Mouse (Mus musculus): ENCODE data around the gene Copg2. TPM values are rescaled to one million over a fixed set of nuclear protein-coding genes. Genes with fewer than 3 reads are reported as not detected.

Gene Copg2
- polyA plus RNA-seq, 1 experiment from 2014 or later = 15.9 TPM

DNA sequence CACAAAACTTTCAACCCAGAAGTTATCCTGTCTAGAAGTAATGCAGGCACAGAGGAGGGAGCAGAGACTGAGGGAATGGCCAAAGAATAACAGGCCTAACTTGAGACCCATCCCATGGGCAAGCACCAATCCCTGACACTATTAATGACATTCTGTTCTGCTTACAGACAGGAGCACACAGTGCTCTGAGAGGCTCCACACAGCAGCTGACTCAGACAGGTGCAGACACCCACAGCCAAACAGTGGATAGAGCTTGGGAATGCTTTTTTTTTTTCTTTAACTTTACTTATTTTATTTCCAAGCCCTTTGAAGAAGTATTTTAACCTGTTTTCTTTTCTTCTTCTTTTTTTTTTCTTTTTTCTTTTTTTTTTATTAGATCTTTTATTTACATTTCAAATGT lies 4.8 kb downstream of the Copg2 start:
- TF ChIP-seq EP300 (IDR thresholded peaks at IDR 0.05) = no peak
- no peak for TF ChIP-seq CTCF (IDR thresholded peaks at IDR 0.05)
- Histone ChIP-seq H3K36me3 (ENCODE audit: insufficient read depth, low read length) (peaks cover 7% of the 10 kb centered on the region; the same call in 1 of the 2 replicates), H3K27me3 (replicated peaks; ENCODE audit: insufficient read depth, low read length) (no peaks in the 10 kb centered on the region), H3K9ac (replicated peaks; ENCODE audit: low read depth) (no peak overlapping the region), H3K4me1 (ENCODE audit: insufficient read depth, low read depth, low read length) (no peaks in the 10 kb centered on the region; the same call in 1 of the 2 replicates), H3K4me3 (ENCODE audit: low read depth, low read length) (no peak overlapping the region), H3K27ac (ENCODE audit: low read length) (no peak overlapping the region), H3K9me3 (ENCODE audit: low read length) (no peaks in the 10 kb centered on the region), H3K4me2 (replicated peaks; ENCODE audit: low read depth, low read length) (no peak overlapping the region)
- DNase-seq (ENCODE audit: low spot score) (no peak), ATAC-seq (no peak)

GRCm38 (mm10) chr6:30884856-30885255 lies 11.7 kb downstream of the Copg2 start:
- H3K4me1 ChIP-seq (ENCODE audit: insufficient read depth, low read depth, low read length) = no peaks in the 10 kb centered on the region
- ATAC-seq = no peak
- H3K4me3 ChIP-seq (ENCODE audit: low read depth, low read length) = no peak overlapping the region
- peaks cover 4% of the 10 kb centered on the region; the same call in 1 of the 2 replicates for H3K36me3 ChIP-seq (ENCODE audit: insufficient read depth, low read length)
- no peak overlapping the region for H3K9ac ChIP-seq (replicated peaks; ENCODE audit: low read depth)
- H3K4me2 ChIP-seq (replicated peaks; ENCODE audit: low read depth, low read length) = no peak overlapping the region
- DNase-seq (ENCODE audit: low spot score) = no peak
- no peaks in the 10 kb centered on the region for H3K9me3 ChIP-seq (ENCODE audit: low read length)
- H3K27me3 ChIP-seq (replicated peaks; ENCODE audit: insufficient read depth, low read length) = no peaks in the 10 kb centered on the region
- no peak overlapping the region for H3K27ac ChIP-seq (ENCODE audit: low read length)
- TF ChIP-seq EP300 (IDR thresholded peaks at IDR 0.05) = no peak
- WGBS = 93% methylated on average over 3 of the region's 3 CpGs

GRCm38 (mm10) chr6:30883491-30883890 lies 13.1 kb downstream of the Copg2 start:
- H3K4me2 ChIP-seq (replicated peaks; ENCODE audit: low read depth, low read length) = no peak overlapping the region
- H3K27me3 ChIP-seq (replicated peaks; ENCODE audit: insufficient read depth, low read length) = no peaks in the 10 kb centered on the region
- no peak overlapping the region for H3K27ac ChIP-seq (ENCODE audit: low read length)
- 44% methylated on average over 4 of the region's 4 CpGs for WGBS
- H3K36me3 ChIP-seq (ENCODE audit: insufficient read depth, low read length) = no peaks in the 10 kb centered on the region
- H3K9me3 ChIP-seq (ENCODE audit: low read length) = no peaks in the 10 kb centered on the region
- no peak for TF ChIP-seq EP300 (IDR thresholded peaks at IDR 0.05)
- no peak for TF ChIP-seq CTCF (IDR thresholded peaks at IDR 0.05)
- no peak overlapping the region for H3K9ac ChIP-seq (replicated peaks; ENCODE audit: low read depth)
- DNase-seq (ENCODE audit: low spot score) (peak; percentile 86), ATAC-seq (peak; percentile 78)
- H3K4me3 ChIP-seq (ENCODE audit: low read depth, low read length) = no peak overlapping the region
- H3K4me1 ChIP-seq (ENCODE audit: insufficient read depth, low read depth, low read length) = no peaks in the 10 kb centered on the region

DNA sequence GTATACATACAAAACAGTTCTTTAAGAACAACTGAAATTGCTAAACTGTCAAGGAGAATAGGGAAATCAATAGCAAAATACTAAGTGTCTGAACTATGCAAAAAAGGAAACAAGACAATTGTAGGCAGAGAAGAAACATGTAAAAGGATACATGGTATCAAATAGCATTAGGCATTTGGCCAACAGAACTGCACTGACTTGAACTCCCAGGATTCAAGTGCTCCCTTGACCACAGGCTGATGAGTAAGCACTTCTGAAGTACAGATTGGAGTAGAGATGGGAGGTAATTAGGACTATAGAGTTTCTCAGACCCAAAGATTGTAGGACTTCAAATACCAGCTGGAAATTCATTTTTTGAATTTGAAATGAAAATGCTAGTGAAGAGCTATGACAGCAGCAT lies 19.9 kb downstream of the Copg2 start:
- H3K27me3 ChIP-seq (replicated peaks; ENCODE audit: insufficient read depth, low read length) = no peaks in the 10 kb centered on the region
- H3K4me3 ChIP-seq (ENCODE audit: low read depth, low read length) = no peak overlapping the region
- ATAC-seq = no peak
- no peak overlapping the region for H3K27ac ChIP-seq (ENCODE audit: low read length)
- DNase-seq (ENCODE audit: low spot score) = peak; percentile 33
- H3K4me2 ChIP-seq (replicated peaks; ENCODE audit: low read depth, low read length) = no peak overlapping the region
- no peaks in the 10 kb centered on the region; the same call in 1 of the 2 replicates for H3K36me3 ChIP-seq (ENCODE audit: insufficient read depth, low read length)
- no peak overlapping the region for H3K9ac ChIP-seq (replicated peaks; ENCODE audit: low read depth)
- TF ChIP-seq EP300 (IDR thresholded peaks at IDR 0.05) (no peak), CTCF (IDR thresholded peaks at IDR 0.05) (no peak)
- H3K9me3 ChIP-seq (ENCODE audit: low read length) = no peaks in the 10 kb centered on the region
- no peaks in the 10 kb centered on the region for H3K4me1 ChIP-seq (ENCODE audit: insufficient read depth, low read depth, low read length)

GRCm38 (mm10) chr6:30866501-30866900 lies 30.1 kb downstream of the Copg2 start:
- TF ChIP-seq CTCF (IDR thresholded peaks at IDR 0.05) (no peak), EP300 (IDR thresholded peaks at IDR 0.05) (no peak)
- H3K4me1 ChIP-seq (ENCODE audit: insufficient read depth, low read depth, low read length) = no peaks in the 10 kb centered on the region
- DNase-seq (ENCODE audit: low spot score) (no peak), ATAC-seq (no peak)
- WGBS = 97% methylated on average over 1 of the region's 1 CpGs
- H3K9ac ChIP-seq (replicated peaks; ENCODE audit: low read depth) = no peak overlapping the region
- H3K27ac ChIP-seq (ENCODE audit: low read length) = no peak overlapping the region
- no peak overlapping the region for H3K4me2 ChIP-seq (replicated peaks; ENCODE audit: low read depth, low read length)
- H3K36me3 ChIP-seq (ENCODE audit: insufficient read depth, low read length) = no peaks in the 10 kb centered on the region
- H3K4me3 ChIP-seq (ENCODE audit: low read depth, low read length) = no peak overlapping the region
- no peaks in the 10 kb centered on the region for H3K27me3 ChIP-seq (replicated peaks; ENCODE audit: insufficient read depth, low read length)
- no peaks in the 10 kb centered on the region for H3K9me3 ChIP-seq (ENCODE audit: low read length)

DNA sequence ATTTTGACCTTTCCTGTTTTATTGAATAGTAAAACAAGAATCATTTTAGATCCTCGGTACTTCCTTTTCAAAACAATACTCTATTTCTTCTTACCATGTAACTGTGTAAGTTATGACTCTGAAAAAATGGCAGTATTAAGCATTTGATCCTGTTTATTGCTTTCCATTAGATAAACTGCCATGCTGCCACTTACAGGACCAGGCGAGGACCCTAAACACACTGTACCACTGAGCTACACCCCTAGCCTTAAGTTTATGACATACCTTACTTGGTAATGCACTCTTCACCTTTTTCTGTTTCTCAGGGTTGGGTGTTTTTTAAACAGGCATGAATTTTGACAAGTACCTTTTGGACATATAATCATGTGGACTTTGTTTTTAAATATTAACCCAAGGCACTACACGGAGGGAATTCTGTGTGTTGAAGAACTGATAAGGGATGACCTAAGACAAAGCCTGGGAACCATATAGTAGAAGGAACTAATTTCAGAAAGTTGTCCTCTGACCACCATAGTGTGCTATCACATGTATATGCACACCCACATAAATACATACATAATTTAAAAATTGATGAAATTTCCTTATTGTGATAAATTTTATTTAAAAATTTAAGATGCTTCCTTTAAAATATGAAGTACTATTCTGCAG lies 31.4 kb downstream of the Copg2 start:
- Histone ChIP-seq H3K27me3 (replicated peaks; ENCODE audit: insufficient read depth, low read length) (no peaks in the 10 kb centered on the region), H3K9me3 (ENCODE audit: low read length) (no peaks in the 10 kb centered on the region), H3K36me3 (ENCODE audit: insufficient read depth, low read length) (no peaks in the 10 kb centered on the region), H3K9ac (replicated peaks; ENCODE audit: low read depth) (no peak overlapping the region), H3K27ac (ENCODE audit: low read length) (no peak overlapping the region), H3K4me2 (replicated peaks; ENCODE audit: low read depth, low read length) (no peak overlapping the region), H3K4me3 (ENCODE audit: low read depth, low read length) (no peak overlapping the region), H3K4me1 (ENCODE audit: insufficient read depth, low read depth, low read length) (no peaks in the 10 kb centered on the region)
- 65% methylated on average over 3 of the region's 3 CpGs for WGBS
- ATAC-seq (no peak), DNase-seq (ENCODE audit: low spot score) (no peak)
- TF ChIP-seq CTCF (IDR thresholded peaks at IDR 0.05) (no peak), EP300 (IDR thresholded peaks at IDR 0.05) (no peak)

DNA sequence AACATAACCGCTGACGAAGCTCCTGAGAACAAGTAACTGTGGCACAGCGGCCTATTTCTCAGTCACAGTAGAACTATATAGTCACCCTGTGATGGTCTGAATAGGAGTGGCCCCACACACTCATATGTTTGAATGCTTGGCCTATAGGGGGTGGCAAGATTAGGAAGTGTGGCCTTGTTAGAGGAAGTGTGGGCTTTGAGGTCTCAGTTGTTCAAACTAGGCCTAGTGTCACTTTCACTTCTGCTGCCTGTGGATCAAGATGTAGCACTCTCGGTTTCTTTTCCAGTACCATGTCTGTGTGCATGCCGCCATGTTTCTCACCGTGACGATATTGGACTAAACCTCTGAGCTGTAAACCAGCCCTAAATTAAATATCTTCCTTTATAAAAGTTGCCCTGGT lies 40.6 kb downstream of the Copg2 start:
- no peaks in the 10 kb centered on the region for H3K27me3 ChIP-seq (replicated peaks; ENCODE audit: insufficient read depth, low read length)
- no peak overlapping the region for H3K4me3 ChIP-seq (ENCODE audit: low read depth, low read length)
- ATAC-seq (no peak), DNase-seq (ENCODE audit: low spot score) (peak; percentile 40)
- no peaks in the 10 kb centered on the region for H3K9me3 ChIP-seq (ENCODE audit: low read length)
- H3K4me1 ChIP-seq (ENCODE audit: insufficient read depth, low read depth, low read length) = no peaks in the 10 kb centered on the region
- WGBS = 98% methylated on average over 7 of the region's 7 CpGs
- H3K9ac ChIP-seq (replicated peaks; ENCODE audit: low read depth) = no peak overlapping the region
- no peak overlapping the region for H3K4me2 ChIP-seq (replicated peaks; ENCODE audit: low read depth, low read length)
- no peak overlapping the region for H3K27ac ChIP-seq (ENCODE audit: low read length)
- H3K36me3 ChIP-seq (ENCODE audit: insufficient read depth, low read length) = 0 out of 2 replicates have a peak, but pooled peaks cover 4% of the 10 kb centered on the region
- no peak for TF ChIP-seq CTCF (IDR thresholded peaks at IDR 0.05)
- TF ChIP-seq EP300 (IDR thresholded peaks at IDR 0.05) = no peak

Data from lung, postnatal 0 days (tissue).